Mouse (Mus musculus) left cerebral cortex, postnatal 25 days (tissue): Measurements from ENCODE around the gene Ntng1. TPM values are rescaled to one million over a fixed set of nuclear protein-coding genes. Genes with fewer than 3 reads are reported as not detected.

Experiments used
- DNase-seq, 2 experiments: peaks; one replicate each; pipeline ENCODE4 v3.0.0; 2022; ENCODE audit warnings: low spot score in 2 of 2, mixed read lengths in 1 of 2
- intact Hi-C: fragments of 180-260 bp; cut with DNase I; formaldehyde crosslinking; loops from one replicate; pipeline ENCODE4 v1.15.1; 2025
- total RNA-seq, 2 experiments: library from RNA; stranded (reverse); gene quantifications; 2 replicates each; pipeline ENCODE4 v1.2.3; 2021

The Ntng1 gene
- 10 to 100 TPM; 30.1 to 35.6 TPM for total RNA-seq

GRCm38 (mm10) chr3:110143206-110144061 lies at the start of gene Ntng1:
Ntng1 (minus strand) TSS chr3:110144011.
- intact Hi-C loops = loop anchor here (2.0 to 5.0 kb wide), 4 partner anchors 107 to 925 kb away; partner anchors contain the start of gene Prmt6
- DNase-seq = peak; percentile 43 to 51

- DNase-seq = no peak
- intact Hi-C loops = no loop called here
Measured at GRCm38 (mm10) chr3:110187401-110187948, 43.7 kb upstream of the Ntng1 start.

- DNase-seq = no peak
- intact Hi-C loops = no loop called here
Measured at GRCm38 (mm10) chr3:110149089-110149488, 5.3 kb upstream of the Ntng1 start.

- no peak for DNase-seq
- intact Hi-C loops = loop anchor here (5.0 kb wide), 1 partner anchor 207 kb away; no protein-coding TSS in a partner anchor
Measured at GRCm38 (mm10) chr3:110144301-110145055, 667 bp upstream of the Ntng1 start.

GRCm38 (mm10) chr3:110142314-110143205 lies 1.3 kb downstream of the Ntng1 start:
- peak; percentile 45 to 53 for DNase-seq
- intact Hi-C loops = loop anchor here (2.0 to 5.0 kb wide), 4 partner anchors 108 to 926 kb away; partner anchors contain the start of gene Prmt6

GRCm38 (mm10) chr3:110141351-110142302 lies 2.2 kb downstream of the Ntng1 start:
- peak; percentile 67 to 71 for DNase-seq
- intact Hi-C loops = loop anchor here (2.0 to 5.0 kb wide), 5 partner anchors 109 to 927 kb away; partner anchors contain the start of gene Prmt6

- intact Hi-C loops = no loop called here
- DNase-seq = no peak
Measured at GRCm38 (mm10) chr3:110136115-110136514, 7.7 kb downstream of the Ntng1 start.

- DNase-seq = no peak
- intact Hi-C loops = no loop called here
Measured at GRCm38 (mm10) chr3:110133150-110133549, 10.7 kb downstream of the Ntng1 start.

- intact Hi-C loops = no loop called here
- no peak for DNase-seq
Measured at GRCm38 (mm10) chr3:110132289-110132688, 11.5 kb downstream of the Ntng1 start.

GRCm38 (mm10) chr3:110131043-110131891 lies 12.5 kb downstream of the Ntng1 start:
- intact Hi-C loops = no loop called here
- DNase-seq = no peak

- intact Hi-C loops = no loop called here
- DNase-seq = no peak
Measured at GRCm38 (mm10) chr3:110129607-110130006, 14.2 kb downstream of the Ntng1 start.

GRCm38 (mm10) chr3:110105982-110106381 lies 37.8 kb downstream of the Ntng1 start:
- DNase-seq = peak in 1 of 2 experiments; percentile 4
- intact Hi-C loops = no loop called here

GRCm38 (mm10) chr3:110094407-110094806 lies 49.4 kb downstream of the Ntng1 start:
- intact Hi-C loops = no loop called here
- DNase-seq = peak in 1 of 2 experiments; percentile 3

GRCm38 (mm10) chr3:110094003-110094402 lies 49.8 kb downstream of the Ntng1 start:
- intact Hi-C loops = no loop called here
- DNase-seq = peak in 1 of 2 experiments; percentile 13

GRCm38 (mm10) chr3:110092521-110092920 lies 51.3 kb downstream of the Ntng1 start:
- intact Hi-C loops = no loop called here
- no peak for DNase-seq

- intact Hi-C loops = no loop called here
- DNase-seq = no peak
Measured at GRCm38 (mm10) chr3:110087189-110087588, 56.6 kb downstream of the Ntng1 start.

- DNase-seq = no peak
- intact Hi-C loops = no loop called here
Measured at GRCm38 (mm10) chr3:110085336-110085735, 58.5 kb downstream of the Ntng1 start.
